Mouse (Mus musculus): ENCODE measurements around the gene Yjefn3.

- TF ChIP-seq POLR2A (IDR thresholded peaks at IDR 0.05; ENCODE audit: borderline replicate concordance, control insufficient read depth, low read depth, low read length) (0 out of 2 replicates have a peak, but pooled peaks have one; percentile 18), CTCF (IDR thresholded peaks at IDR 0.05; ENCODE audit: control insufficient read depth, insufficient read depth, low read length) (no peak)
Measured at GRCm38 (mm10) chr8:69880841-69881240, 21.7 kb downstream of the Yjefn3 start.
